Mouse (Mus musculus) stomach, postnatal 0 days (tissue): ENCODE data around the gene Lrrc63. TPM values are rescaled to one million over a fixed set of nuclear protein-coding genes. Genes with fewer than 3 reads are reported as not detected.
A peak's percentile ranks its signal among the peaks of the same experiment; 100 is the strongest.

Experiments
- ATAC-seq: fragments of 200-750 bp; cut with Nextera tagmentation; 2 replicates; pipeline ENCODE4 v1.8.0; 2017; ENCODE audit not compliant: low FRiP score, low TSS enrichment
- DNase-seq: peaks from one replicate; pipeline ENCODE4 v3.0.0-alpha.2; 2016; ENCODE audit warnings: low spot score
- H3K27ac ChIP-seq: fragments of 300-500 bp; sonication (generic); replicated peaks from 2 replicates; pipeline ENCODE4 v1.5.1; 2014; ENCODE audit warnings: mild to moderate bottlenecking, control low read depth
- H3K27me3 ChIP-seq: fragments of 300-500 bp; sonication (generic); 2 replicates; pipeline ENCODE4 v1.6.1; 2014; ENCODE audit warnings: low read length; ENCODE audit not compliant: control insufficient read depth, insufficient read depth
- H3K36me3 ChIP-seq: fragments of 300-500 bp; sonication (generic); 2 replicates; pipeline ENCODE4 v1.6.1; 2014; ENCODE audit warnings: low read length, mixed read lengths; ENCODE audit not compliant: control insufficient read depth, insufficient read depth
- H3K4me1 ChIP-seq: fragments of 300-500 bp; sonication (generic); replicated peaks from 2 replicates; pipeline ENCODE4 v1.6.1; 2014; ENCODE audit warnings: antibody characterized with exemption; ENCODE audit not compliant: control insufficient read depth, insufficient read depth
- H3K4me2 ChIP-seq: fragments of 300-500 bp; sonication (generic); replicated peaks from 2 replicates; pipeline ENCODE4 v1.6.1; 2014; ENCODE audit warnings: low read depth, mild to moderate bottlenecking, control low read depth, moderate library complexity
- H3K4me3 ChIP-seq: fragments of 300-500 bp; sonication (generic); 2 replicates; pipeline ENCODE4 v1.5.1; 2014; ENCODE audit warnings: low read depth, low read length, control low read depth
- H3K9ac ChIP-seq: fragments of 300-500 bp; sonication (generic); 2 replicates; pipeline ENCODE4 v1.6.1; 2014; ENCODE audit warnings: mild to moderate bottlenecking, low read length, control low read depth, mixed read lengths
- H3K9me3 ChIP-seq: fragments of 300-500 bp; sonication (generic); 2 replicates; pipeline ENCODE4 v1.6.1; 2016; ENCODE audit warnings: low read length; ENCODE audit not compliant: control insufficient read depth
- CTCF ChIP-seq: IDR thresholded peaks from 2 replicates; pipeline ENCODE4 v1.5.1; 2016; ENCODE audit warnings: antibody characterized with exemption, low read depth, mild to moderate bottlenecking, moderate library complexity
- EP300 ChIP-seq: optimal IDR thresholded peaks from 2 replicates; pipeline ENCODE3; 2016; ENCODE audit warnings: antibody characterized with exemption
- WGBS: fragments of 180-500 bp; shearing (Covaris S2); extraction: QIAGEN DNeasy Blood & Tissue Kit; methylation state at CpG from one replicate; pipeline ENCODE4 v1.1.7; 2014; 5-methylcytosine and 5-hydroxymethylcytosine counted together
- polyA plus RNA-seq: library from polyadenylated mRNA; unstranded; fragments of >200 nt; fragmentation: Nextera tagmentation; extraction: Ambion mirVana; gene quantifications from 2 replicates; pipeline ENCODE4 v1.2.1, GENCODE M21; 2015

The Lrrc63 gene
- 0.04 TPM in 1 of 2 replicates, not detected in the other for polyA plus RNA-seq

DNA sequence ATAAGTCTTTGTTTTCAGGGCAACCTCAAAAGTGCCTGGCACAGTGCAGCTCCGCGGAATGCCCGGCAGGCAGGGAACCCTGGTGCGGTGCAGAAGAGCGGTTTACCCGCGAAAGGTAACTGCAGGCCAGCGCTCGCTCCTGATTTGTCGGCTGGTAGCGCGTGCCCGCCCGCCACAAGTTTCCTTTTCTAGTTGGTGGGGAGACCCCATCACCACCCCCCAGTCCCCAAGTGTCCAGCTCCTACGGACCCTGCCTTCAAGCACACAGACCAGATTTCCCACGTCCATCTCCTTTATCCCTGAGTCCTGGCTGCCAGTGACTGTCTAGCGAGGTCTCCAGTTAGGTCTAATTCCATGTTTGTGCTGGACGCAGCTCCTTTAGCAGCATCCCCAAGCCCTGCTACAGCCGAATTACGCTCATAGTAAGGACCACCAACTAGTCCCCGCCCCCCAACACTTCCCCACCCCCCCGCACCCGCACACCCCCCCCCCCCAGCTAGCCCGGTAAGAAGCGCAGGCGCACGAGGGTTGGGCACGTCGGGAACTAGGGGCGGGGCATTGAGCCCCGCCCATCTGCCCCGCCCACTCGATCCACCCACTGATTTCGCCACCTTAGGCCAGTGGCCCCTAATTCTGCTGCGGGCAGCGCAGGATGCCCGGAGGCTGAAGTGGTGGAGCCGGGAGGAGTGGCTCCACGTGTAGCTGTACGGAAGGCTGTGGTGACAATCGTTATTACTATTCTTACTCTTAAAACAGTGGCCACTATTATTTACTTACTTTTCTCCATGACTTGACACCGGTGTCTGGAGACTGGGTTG, at the start of gene Lrrc63, which contains the start of gene Lcp1:
Gene Lrrc63, minus strand, starts transcription at position 381 of the 818 bp plus-strand sequence.
Gene Lcp1, plus strand, starts transcription at position 601 of the 818 bp plus-strand sequence.
- Histone ChIP-seq H3K4me3 (peak within 1 kb of the TSS; percentile 57), H3K4me2 (peak within 1 kb of the TSS; percentile 85), H3K9me3 (no peaks in the 10 kb centered on the region), H3K27ac (peak within 1 kb of the TSS; percentile 53; the same call in 1 of the 2 replicates), H3K9ac (peak within 1 kb of the TSS; percentile 67), H3K4me1 (peaks cover 4% of the 10 kb centered on the region; the same call in 1 of the 2 replicates), H3K27me3 (no peaks in the 10 kb centered on the region), H3K36me3 (no peaks in the 10 kb centered on the region)
- DNase-seq = peak; percentile 92
- WGBS = under 1% methylated on average over 39 of the region's 42 CpGs
- no peak for TF ChIP-seq EP300
- no peak for TF ChIP-seq CTCF
- peak; percentile 93 for ATAC-seq

DNA sequence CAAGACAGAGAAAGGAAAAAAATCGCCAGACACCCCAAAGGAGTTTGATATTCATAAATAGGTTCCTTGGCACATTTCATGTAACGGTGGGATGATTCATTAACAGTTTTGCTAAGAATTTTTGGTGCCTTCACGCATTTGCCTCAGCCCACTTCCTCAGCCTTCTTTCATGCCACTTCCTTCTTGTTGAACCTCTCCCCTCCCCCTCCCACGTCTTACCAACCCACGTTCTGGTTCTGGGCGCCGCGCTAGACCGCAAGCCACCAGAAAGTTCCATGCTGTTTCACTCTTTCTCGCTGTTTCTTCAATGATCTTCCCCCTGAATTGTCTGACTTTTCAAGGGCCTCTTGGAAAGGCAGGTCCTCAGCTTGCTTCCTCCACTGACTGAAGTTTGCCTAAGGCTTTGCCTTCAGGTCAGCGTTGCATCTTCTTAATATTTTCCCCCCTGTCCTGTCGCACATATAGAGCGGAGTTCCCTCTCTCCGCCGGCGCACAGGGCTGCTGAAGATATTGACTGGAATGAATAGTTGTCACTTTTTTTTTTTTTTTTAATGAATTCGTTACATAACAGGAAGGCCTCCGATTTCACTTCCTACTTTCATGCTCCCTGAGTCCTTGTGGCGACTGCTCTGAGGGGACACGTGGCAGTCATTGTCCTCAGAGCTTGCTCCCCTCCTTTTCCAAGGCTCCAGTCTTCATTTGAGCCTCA, 48.7 kb upstream of the Lrrc63 start:
- Histone ChIP-seq H3K36me3 (no peaks in the 10 kb centered on the region), H3K4me3 (no peak overlapping the region), H3K9ac (no peak overlapping the region), H3K4me1 (0 out of 2 replicates have a peak, but pooled peaks cover 2% of the 10 kb centered on the region), H3K27ac (0 out of 2 replicates have a peak overlapping the region, but pooled peaks have one; percentile 35), H3K4me2 (no peak overlapping the region), H3K9me3 (no peaks in the 10 kb centered on the region), H3K27me3 (no peaks in the 10 kb centered on the region)
- no peak for TF ChIP-seq EP300
- no peak for TF ChIP-seq CTCF
- DNase-seq (no peak), ATAC-seq (no peak)
- 82% methylated on average over 20 of the region's 20 CpGs for WGBS

DNA sequence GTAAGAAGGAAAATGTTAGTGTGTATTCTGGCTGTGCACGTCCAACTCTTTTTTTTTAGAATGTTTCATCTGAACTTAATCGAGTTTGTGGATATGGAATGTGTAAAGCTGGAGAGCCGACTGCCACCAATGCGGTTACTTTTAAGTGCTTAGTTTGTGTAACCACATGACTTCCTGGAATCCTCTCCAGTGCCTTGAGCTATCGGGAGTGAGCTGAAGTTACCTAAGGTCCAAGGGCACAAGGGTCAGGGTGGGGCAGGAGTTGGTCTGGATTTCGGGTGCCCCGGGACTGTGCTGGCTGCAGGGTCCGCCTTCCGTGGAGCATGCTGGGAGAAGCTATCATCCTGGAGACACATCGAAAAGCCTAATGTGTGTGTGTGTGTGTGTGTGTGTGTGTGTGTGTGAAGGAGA, 48.1 kb upstream of the Lrrc63 start:
- peak; percentile 69 for ATAC-seq
- WGBS = 56% methylated on average over 10 of the region's 10 CpGs
- peak; percentile 39 for DNase-seq

DNA sequence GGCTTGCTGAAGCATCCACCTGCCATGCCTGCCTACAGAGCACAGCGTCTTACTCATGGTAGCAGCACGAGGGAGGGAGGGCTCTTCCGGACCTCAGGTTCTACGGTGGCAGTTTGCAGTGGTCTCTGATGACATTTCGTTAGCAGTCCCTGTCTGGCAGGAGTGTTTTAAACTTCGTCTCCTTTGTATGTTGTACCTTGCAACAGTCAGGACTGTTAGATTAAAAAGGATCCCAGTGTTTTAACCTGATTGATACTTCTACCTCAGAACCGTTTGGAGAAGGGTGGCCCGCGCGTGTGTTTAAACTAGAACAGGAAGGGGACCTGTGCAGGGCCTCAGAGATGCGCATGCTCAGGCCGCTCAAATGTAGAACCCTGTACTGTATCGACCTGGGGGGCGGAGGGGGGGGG, 47.7 kb upstream of the Lrrc63 start:
- DNase-seq = no peak
- Histone ChIP-seq H3K9ac (no peak overlapping the region), H3K27me3 (no peaks in the 10 kb centered on the region), H3K4me2 (0 out of 2 replicates have a peak overlapping the region, but pooled peaks have one; percentile 23), H3K27ac (no peak overlapping the region), H3K36me3 (no peaks in the 10 kb centered on the region), H3K4me1 (0 out of 2 replicates have a peak, but pooled peaks cover 2% of the 10 kb centered on the region), H3K9me3 (no peaks in the 10 kb centered on the region), H3K4me3 (no peak overlapping the region)
- peak; percentile 9; the same call in 1 of the 2 replicates for ATAC-seq
- TF ChIP-seq EP300 (no peak), CTCF (no peak)
- WGBS = 69% methylated on average over 14 of the region's 14 CpGs

More for the DNA sequence above, 48.1 kb upstream of the Lrrc63 start:
- no peak overlapping the region for H3K9ac ChIP-seq
- H3K4me1 ChIP-seq = 0 out of 2 replicates have a peak, but pooled peaks cover 2% of the 10 kb centered on the region
- no peaks in the 10 kb centered on the region for H3K9me3 ChIP-seq
- 0 out of 2 replicates have a peak overlapping the region, but pooled peaks have one; percentile 23 for H3K4me2 ChIP-seq
- peak overlapping the region; percentile 35; the same call in 1 of the 2 replicates for H3K27ac ChIP-seq
- H3K36me3 ChIP-seq = no peaks in the 10 kb centered on the region
- H3K4me3 ChIP-seq = no peak overlapping the region
- no peaks in the 10 kb centered on the region for H3K27me3 ChIP-seq
- TF ChIP-seq EP300 (no peak), CTCF (no peak)

DNA sequence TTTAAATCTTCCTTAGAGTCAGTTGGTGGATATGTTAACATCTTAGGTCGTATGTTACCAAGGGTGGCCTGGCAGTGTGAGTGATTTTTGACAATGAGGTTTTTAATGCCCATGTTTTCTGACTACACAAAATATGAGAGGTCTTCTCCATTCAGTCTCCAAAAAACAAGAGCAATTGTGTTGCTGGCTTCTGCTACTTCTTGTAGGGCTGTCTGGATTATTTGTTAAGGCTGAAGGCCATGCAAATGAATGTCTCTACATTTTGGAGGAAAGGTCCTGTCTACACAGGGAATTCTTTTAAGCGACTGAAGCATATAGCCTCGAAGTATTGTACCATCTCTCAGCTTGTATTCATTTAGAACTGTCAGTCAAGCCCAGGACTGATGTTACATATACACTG, 46.7 kb upstream of the Lrrc63 start:
- H3K4me2 ChIP-seq = no peak overlapping the region
- no peaks in the 10 kb centered on the region for H3K36me3 ChIP-seq
- H3K9me3 ChIP-seq = no peaks in the 10 kb centered on the region
- H3K4me1 ChIP-seq = 0 out of 2 replicates have a peak, but pooled peaks cover 2% of the 10 kb centered on the region
- no peak for DNase-seq
- H3K27me3 ChIP-seq = no peaks in the 10 kb centered on the region
- H3K4me3 ChIP-seq = no peak overlapping the region
- no peak for ATAC-seq
- 77% methylated on average over 3 of the region's 3 CpGs for WGBS
- no peak overlapping the region for H3K9ac ChIP-seq
- TF ChIP-seq EP300 (no peak), CTCF (no peak)
- no peak overlapping the region for H3K27ac ChIP-seq
